Mouse (Mus musculus): ENCODE data around the gene Prkn. TPM values are rescaled to one million over a fixed set of nuclear protein-coding genes. Genes with fewer than 3 reads are reported as not detected.

Gene Prkn
- 3.6 and 3.9 TPM in 2 replicates for polyA plus RNA-seq (2015; fragmentation: Nextera tagmentation; extraction: Ambion mirVana)

DNA sequence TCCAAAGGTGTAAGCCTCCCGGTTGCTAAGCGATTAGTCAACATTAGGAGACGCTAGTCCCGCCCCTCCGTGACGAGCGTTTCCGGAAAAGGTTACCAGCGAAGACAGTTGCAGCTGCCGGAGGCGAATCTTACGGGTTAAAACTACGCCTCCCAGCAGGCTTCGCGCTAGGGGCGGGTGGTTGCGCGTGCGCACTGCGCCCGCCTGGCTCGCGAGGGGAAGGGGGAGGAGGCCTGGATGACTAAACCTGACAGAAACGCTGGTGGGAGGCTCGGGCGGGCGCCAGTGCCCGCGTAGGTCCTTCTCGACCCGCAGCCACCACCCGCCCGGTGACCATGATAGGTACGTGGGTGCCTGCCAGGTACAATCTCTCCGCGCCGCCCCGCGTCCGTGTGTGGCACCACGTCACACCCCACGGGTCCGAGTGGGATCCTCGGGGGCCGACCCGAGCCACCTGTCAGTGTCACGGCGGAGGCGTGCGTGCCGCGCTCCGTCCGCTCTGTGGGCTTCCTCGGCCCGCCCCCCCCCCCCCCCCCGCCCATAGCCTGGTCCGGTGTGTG is at the start of gene Prkn, which contains the start of gene Pacrg:
Prkn (plus strand) TSS at position 237 of the 560 bp plus-strand sequence.
Pacrg (minus strand) TSS at position 164 of the 560 bp plus-strand sequence.
- peak within 1 kb of the TSS; percentile 72 for H3K4me2 ChIP-seq
- H3K27me3 ChIP-seq: no peaks in the 10 kb centered on the region
- no peaks in the 10 kb centered on the region for H3K36me3 ChIP-seq
- peak; percentile 97 for ATAC-seq (ENCODE audit: low FRiP score)
- WGBS: under 1% methylated on average over 56 of the region's 58 CpGs
- no peaks in the 10 kb centered on the region for H3K9me3 ChIP-seq
- H3K4me3 ChIP-seq: peak within 1 kb of the TSS; percentile 64
- H3K27ac ChIP-seq: peak within 1 kb of the TSS; percentile 88
- H3K9ac ChIP-seq: peak within 1 kb of the TSS; percentile 78
- H3K4me1 ChIP-seq (replicated peaks): peaks cover 10% of the 10 kb centered on the region

DNA sequence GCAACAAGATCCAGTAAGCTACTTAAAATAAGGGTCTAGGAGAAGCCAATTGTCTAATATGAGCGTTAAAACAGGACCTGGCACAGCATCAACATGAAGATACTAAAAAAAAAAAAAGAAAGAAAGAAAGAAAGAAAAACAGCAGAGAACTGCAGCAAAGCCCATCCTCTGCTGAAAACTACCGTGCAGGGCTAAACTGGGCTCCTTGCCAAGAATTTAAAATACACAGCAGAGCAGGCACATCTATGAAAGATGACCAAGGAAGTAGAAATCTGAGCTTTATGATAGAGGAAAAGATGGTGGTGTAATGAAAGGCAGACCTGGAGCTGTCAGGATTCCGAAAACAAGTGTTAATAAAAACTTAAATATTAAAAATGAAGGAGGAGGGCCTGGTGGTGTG is 48.5 kb upstream of the Prkn start:
- no peak overlapping the region for H3K27ac ChIP-seq
- no peak for ATAC-seq (ENCODE audit: low FRiP score)
- 48% methylated on average over 3 of the region's 3 CpGs for WGBS
- no peaks in the 10 kb centered on the region for H3K27me3 ChIP-seq
- no peaks in the 10 kb centered on the region for H3K36me3 ChIP-seq
- peaks cover 9% of the 10 kb centered on the region; the same call in 1 of the 2 replicates for H3K4me1 ChIP-seq (replicated peaks)
- no peak overlapping the region for H3K4me2 ChIP-seq
- no peaks in the 10 kb centered on the region for H3K9me3 ChIP-seq
- H3K9ac ChIP-seq: no peak overlapping the region
- no peak overlapping the region for H3K4me3 ChIP-seq

DNA sequence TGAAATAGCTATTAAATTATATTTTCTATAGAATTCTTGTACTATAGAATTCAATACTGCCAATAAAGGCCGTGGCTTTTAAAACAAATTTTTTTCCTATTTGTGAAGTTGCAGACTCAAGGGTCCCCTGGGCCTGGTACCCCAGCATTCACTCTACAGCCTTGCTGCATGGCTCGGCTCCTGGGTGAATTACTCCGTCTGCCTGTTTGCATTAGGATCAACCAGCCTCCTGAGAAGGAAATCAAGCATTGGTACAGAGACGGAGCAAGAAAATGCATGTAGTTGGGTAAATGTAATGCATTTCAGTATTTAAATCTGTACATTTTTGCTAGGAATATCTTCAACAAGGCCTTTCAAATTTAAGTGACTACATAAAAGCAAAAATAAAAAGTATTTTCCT is 33.5 kb upstream of the Prkn start:
- peaks cover 8% of the 10 kb centered on the region for H3K4me1 ChIP-seq (replicated peaks)
- ATAC-seq (ENCODE audit: low FRiP score): no peak
- WGBS: 72% methylated on average over 4 of the region's 4 CpGs

DNA sequence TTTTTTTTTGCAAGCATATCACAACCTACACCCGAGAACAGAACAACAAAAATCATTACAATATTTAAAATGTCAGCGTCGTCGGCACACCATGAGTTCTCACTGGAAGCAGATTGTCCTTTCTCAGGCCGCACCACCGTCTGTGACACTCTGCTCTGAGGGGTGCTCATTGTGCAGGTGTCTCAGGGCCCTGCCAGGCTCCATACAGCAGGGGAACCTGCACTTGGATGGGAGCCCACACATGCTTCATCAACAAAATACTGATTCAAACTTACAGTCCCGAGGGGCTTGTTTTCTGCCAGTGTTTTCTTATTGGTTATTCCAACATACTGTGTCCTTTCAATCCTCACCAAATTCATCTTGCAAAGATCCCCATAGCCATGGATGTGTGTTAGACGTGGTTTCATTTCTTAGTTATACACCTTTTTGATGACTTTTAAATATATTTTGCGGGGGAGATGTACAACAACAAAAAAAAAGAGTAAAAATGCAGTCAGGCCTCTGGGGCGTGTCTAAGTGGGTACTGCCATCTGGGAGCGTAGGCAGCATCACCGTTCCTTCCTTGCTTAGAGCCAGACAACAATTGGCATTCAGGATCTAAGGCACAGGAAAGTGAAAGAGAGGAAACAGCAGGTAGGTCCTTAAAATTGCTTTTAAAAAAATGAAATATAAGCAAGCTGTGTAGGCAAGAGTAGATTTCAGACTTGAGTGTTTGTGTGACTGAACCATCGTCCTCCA is 32.8 kb upstream of the Prkn start:
- no peaks in the 10 kb centered on the region for H3K27me3 ChIP-seq
- 0 out of 2 replicates have a peak overlapping the region, but pooled peaks have one; percentile 18 for H3K27ac ChIP-seq
- no peak for ATAC-seq (ENCODE audit: low FRiP score)
- H3K4me2 ChIP-seq: no peak overlapping the region
- no peak overlapping the region for H3K9ac ChIP-seq
- no peaks in the 10 kb centered on the region for H3K9me3 ChIP-seq
- no peak overlapping the region for H3K4me3 ChIP-seq
- peaks cover 8% of the 10 kb centered on the region for H3K4me1 ChIP-seq (replicated peaks)
- 70% methylated on average over 13 of the region's 13 CpGs for WGBS
- no peaks in the 10 kb centered on the region for H3K36me3 ChIP-seq

More for the DNA sequence above, 33.5 kb upstream of the Prkn start:
- H3K4me3 ChIP-seq: no peak overlapping the region
- no peaks in the 10 kb centered on the region for H3K27me3 ChIP-seq
- no peak overlapping the region for H3K9ac ChIP-seq
- H3K36me3 ChIP-seq: no peaks in the 10 kb centered on the region
- H3K4me2 ChIP-seq: no peak overlapping the region
- H3K9me3 ChIP-seq: no peaks in the 10 kb centered on the region
- no peak overlapping the region for H3K27ac ChIP-seq

DNA sequence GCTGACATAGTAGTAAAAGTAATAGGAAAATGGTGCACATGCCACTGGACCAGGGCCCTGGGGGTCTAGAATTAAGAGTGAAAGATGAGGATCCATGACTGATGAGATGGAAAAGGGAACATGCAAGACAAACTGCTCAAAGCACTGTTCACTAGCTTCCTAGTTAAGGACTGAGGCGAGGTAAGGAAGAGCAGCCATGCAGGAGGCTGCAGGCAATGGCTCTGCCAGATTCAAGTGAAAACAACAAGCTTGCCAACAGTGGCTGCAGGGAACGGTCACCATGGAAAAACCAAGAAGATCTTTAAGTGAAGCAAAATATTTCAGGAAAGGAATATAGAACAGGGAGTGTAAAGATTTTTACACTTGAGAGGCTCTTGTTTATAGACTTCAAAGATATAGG is 31.6 kb upstream of the Prkn start:
- H3K36me3 ChIP-seq: no peaks in the 10 kb centered on the region
- ATAC-seq (ENCODE audit: low FRiP score): no peak
- H3K4me3 ChIP-seq: no peak overlapping the region
- H3K4me2 ChIP-seq: no peak overlapping the region
- peaks cover 8% of the 10 kb centered on the region for H3K4me1 ChIP-seq (replicated peaks)
- WGBS: 77% methylated on average over 2 of the region's 2 CpGs
- H3K9ac ChIP-seq: no peak overlapping the region
- H3K27me3 ChIP-seq: no peaks in the 10 kb centered on the region
- no peaks in the 10 kb centered on the region for H3K9me3 ChIP-seq
- H3K27ac ChIP-seq: no peak overlapping the region

DNA sequence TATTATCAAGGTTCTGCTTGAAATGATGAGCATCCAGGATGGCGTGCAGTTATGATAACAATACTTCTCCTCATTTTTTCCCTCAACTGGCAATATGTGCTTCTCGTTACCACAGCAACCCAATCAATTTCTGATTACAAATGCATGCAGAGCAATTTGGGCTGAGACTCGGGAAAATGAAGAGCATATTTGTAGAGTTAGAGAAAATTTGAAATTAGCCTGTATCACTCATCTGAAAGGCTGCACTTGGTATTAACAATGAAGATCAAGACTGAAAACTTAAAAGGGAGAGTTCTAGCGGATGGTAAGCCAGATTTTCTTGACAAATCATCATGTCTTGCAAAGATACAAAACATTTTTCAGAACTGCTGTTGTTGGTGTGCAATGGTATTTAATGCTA is 21.2 kb upstream of the Prkn start:
- Histone ChIP-seq H3K27ac (no peak overlapping the region), H3K9me3 (no peaks in the 10 kb centered on the region), H3K4me3 (no peak overlapping the region), H3K4me1 (replicated peaks) (no peaks in the 10 kb centered on the region), H3K4me2 (no peak overlapping the region), H3K36me3 (no peaks in the 10 kb centered on the region), H3K9ac (no peak overlapping the region), H3K27me3 (no peaks in the 10 kb centered on the region)
- ATAC-seq (ENCODE audit: low FRiP score): no peak
- 78% methylated on average over 4 of the region's 4 CpGs for WGBS

DNA sequence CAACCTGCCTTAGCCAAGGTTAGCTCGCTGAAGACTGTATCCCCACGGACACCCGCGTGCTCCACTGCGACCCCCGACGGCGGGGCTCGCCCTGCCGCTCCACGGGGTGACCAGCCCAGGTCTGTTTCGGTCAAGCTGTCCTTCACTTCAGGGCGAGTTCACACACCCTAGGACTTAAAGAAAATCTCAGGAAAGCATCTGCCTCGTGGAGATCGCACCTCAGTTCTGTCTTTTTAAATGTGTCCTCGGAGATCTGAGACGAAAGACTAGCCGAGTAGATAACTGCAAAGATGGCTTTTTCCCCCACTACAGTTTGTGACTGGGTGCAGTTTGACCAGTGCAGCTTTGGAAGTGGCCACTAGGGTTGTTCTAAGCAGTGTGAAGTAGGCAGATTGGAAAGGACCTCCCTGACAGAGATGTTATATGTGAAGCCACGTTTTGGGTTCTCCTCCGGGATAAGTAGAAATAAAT is 582 bp downstream of the Prkn start:
- no peaks in the 10 kb centered on the region for H3K9me3 ChIP-seq
- WGBS: 3% methylated on average over 20 of the region's 20 CpGs
- peak overlapping the region; percentile 78 for H3K9ac ChIP-seq
- H3K4me3 ChIP-seq: peak overlapping the region; percentile 64
- peak; percentile 44; the same call in 1 of the 2 replicates for ATAC-seq (ENCODE audit: low FRiP score)
- H3K27me3 ChIP-seq: no peaks in the 10 kb centered on the region
- H3K4me1 ChIP-seq (replicated peaks): peaks cover 10% of the 10 kb centered on the region
- peak overlapping the region; percentile 72 for H3K4me2 ChIP-seq
- no peaks in the 10 kb centered on the region for H3K36me3 ChIP-seq
- peak overlapping the region; percentile 88 for H3K27ac ChIP-seq

DNA sequence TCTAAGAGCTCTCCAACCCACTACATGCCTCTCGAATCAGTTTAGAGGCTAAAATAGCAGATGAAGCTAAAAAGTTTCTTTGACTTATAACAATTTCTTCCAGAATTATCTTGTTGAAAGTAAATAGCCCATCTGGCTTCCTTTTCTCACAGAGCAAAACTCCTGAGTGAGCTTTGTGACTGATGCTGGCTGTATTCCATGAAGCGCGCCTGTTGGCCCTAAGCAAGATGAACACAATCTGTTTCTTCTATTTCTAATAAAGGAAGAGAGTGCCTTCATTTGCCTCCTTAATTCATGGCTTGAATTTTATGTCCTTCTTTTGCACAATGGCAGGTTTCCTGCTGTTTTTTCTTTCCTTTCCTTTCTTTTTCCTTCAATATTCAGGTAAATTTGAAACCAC is 14.0 kb downstream of the Prkn start:
- Histone ChIP-seq H3K9ac (no peak overlapping the region), H3K4me3 (no peak overlapping the region), H3K27me3 (no peaks in the 10 kb centered on the region), H3K4me1 (replicated peaks) (no peaks in the 10 kb centered on the region), H3K4me2 (no peak overlapping the region), H3K36me3 (no peaks in the 10 kb centered on the region), H3K27ac (no peak overlapping the region), H3K9me3 (no peaks in the 10 kb centered on the region)
- 90% methylated on average over 3 of the region's 3 CpGs for WGBS
- ATAC-seq (ENCODE audit: low FRiP score): no peak

DNA sequence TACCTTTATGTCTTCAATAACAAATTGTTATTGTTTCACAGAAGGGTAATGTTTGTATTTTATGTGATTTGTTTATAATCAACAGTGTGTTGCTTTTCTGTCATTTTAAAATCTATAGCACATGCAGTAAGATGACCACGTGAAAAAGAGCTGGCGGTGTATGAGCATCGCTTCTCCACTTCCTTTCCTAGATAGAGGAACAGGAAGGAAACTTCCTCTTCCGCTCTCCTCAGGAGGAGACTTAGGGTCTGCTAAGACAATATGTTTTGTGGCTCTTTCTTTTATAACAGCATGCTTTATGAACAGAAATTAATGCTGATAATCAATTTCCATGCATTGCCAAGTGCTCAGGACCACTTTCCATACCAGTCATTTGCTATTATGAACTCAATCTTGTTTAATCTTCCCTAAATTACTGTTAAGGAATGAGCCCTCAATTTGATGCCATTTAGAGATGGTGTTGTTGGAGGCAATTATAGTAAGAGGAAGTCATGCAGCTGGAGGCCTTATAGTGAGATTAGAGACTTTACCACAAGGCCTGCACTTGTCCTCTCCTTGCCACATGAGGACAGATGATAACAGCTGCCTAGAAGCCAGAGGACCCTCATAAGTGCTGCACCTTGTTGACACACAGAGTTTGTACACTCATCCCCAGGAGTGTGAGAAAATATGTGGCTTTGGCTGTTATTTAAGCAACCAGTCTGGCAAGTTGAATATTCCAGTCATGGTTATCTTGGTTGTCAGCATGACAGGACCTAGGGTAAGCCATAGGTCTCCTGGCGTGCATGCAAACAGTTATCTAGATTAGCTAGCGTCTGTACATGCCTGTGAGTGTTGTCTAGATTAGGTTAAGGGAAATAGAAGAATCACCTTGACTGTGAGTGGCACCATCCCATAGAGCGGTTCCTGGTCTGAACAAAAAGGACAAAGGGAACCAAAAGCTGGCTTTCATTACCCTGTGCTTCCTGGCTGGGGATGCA is 34.3 kb downstream of the Prkn start:
- Histone ChIP-seq H3K9ac (no peak overlapping the region), H3K36me3 (no peaks in the 10 kb centered on the region), H3K27ac (no peak overlapping the region), H3K27me3 (no peaks in the 10 kb centered on the region), H3K4me2 (no peak overlapping the region), H3K4me3 (no peak overlapping the region), H3K4me1 (replicated peaks) (no peaks in the 10 kb centered on the region), H3K9me3 (no peaks in the 10 kb centered on the region)
- 89% methylated on average over 7 of the region's 7 CpGs for WGBS
- no peak for ATAC-seq (ENCODE audit: low FRiP score)

DNA sequence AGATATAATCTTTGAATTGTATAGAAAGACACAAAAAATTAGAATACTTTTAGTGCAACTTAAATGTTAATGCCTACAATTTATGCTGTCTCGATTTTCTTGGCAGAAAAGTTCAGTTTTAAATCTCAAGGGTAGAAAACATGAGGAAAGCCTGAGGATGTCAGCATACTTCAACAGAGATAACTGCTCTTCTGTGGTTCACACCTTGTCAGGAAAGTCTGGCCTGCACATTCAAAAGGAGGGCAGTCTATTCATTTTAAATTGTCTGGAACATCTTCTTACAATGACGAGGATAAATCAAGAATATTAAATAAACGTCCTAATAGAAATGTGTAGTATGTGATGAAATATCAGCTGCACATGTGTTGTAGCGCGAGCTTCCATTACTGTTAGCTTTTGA is 38.8 kb downstream of the Prkn start:
- WGBS: 87% methylated on average over 5 of the region's 5 CpGs
- no peaks in the 10 kb centered on the region for H3K4me1 ChIP-seq (replicated peaks)
- no peaks in the 10 kb centered on the region for H3K27me3 ChIP-seq
- no peak overlapping the region for H3K27ac ChIP-seq
- no peaks in the 10 kb centered on the region for H3K9me3 ChIP-seq
- no peak overlapping the region for H3K4me2 ChIP-seq
- H3K9ac ChIP-seq: no peak overlapping the region
- ATAC-seq (ENCODE audit: low FRiP score): no peak
- H3K36me3 ChIP-seq: no peaks in the 10 kb centered on the region
- H3K4me3 ChIP-seq: no peak overlapping the region

DNA sequence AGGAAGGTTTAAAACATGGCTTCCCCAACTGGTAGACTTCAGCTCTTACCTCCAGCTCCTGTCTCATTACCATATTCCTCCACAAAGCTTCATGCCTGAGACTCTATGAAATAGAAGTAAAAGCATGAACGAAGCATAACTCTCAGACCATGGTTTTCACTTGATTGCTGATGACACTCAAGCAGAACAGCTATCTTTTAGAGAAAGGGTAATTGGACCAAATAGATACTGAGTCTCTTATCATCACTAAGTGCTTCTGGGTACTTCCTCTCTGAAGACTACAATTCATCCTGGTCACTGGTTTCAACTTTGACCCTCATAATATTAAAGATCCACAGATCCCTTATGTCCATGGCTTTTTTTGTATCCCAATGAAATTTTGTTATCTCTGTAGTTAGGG is 42.1 kb downstream of the Prkn start:
- Histone ChIP-seq H3K27ac (no peak overlapping the region), H3K9ac (no peak overlapping the region), H3K4me1 (replicated peaks) (no peaks in the 10 kb centered on the region), H3K9me3 (no peaks in the 10 kb centered on the region), H3K27me3 (no peaks in the 10 kb centered on the region), H3K36me3 (no peaks in the 10 kb centered on the region), H3K4me3 (no peak overlapping the region), H3K4me2 (no peak overlapping the region)
- WGBS: 87% methylated on average over 1 of the region's 1 CpGs
- no peak for ATAC-seq (ENCODE audit: low FRiP score)

DNA sequence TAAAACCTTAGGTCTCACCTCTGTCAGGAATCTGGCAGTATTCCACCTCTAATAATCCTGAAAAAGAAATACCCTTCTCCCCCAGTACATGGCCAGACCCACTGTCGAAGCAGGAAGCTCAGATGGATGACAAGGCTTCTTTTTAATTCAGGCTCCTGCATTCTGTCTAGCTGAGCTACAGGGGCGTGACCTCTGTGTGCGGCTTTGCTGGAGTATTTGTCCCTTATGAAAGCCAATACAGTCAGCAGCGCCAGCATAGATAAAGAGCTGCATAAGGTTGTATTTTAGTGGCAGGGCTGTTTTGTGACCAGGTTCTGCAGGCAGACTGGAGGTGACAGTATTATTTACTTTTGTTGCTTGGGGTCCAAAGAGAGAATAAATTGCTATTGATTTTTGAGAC is 47.7 kb downstream of the Prkn start:
- Histone ChIP-seq H3K27me3 (no peaks in the 10 kb centered on the region), H3K4me3 (no peak overlapping the region), H3K9ac (no peak overlapping the region), H3K4me1 (replicated peaks) (peaks cover 8% of the 10 kb centered on the region), H3K4me2 (no peak overlapping the region), H3K9me3 (no peaks in the 10 kb centered on the region), H3K27ac (no peak overlapping the region), H3K36me3 (no peaks in the 10 kb centered on the region)
- WGBS: 7% methylated on average over 4 of the region's 4 CpGs
- ATAC-seq (ENCODE audit: low FRiP score): no peak

Measured in hindbrain, embryonic 13.5 days (tissue).